Mouse (Mus musculus) kidney, embryonic 14.5 days (tissue): ENCODE results near the gene Kcnma1. TPM values are rescaled to one million over a fixed set of nuclear protein-coding genes. Genes with fewer than 3 reads are reported as not detected.
A peak's percentile ranks its signal among the peaks of the same experiment; 100 is the strongest.

Source experiments
- ATAC-seq: fragments of 200-750 bp; cut with Nextera tagmentation; 2 replicates; pipeline ENCODE4 v1.8.0; 2017; ENCODE audit warnings: moderate number of reproducible peaks, mild to moderate bottlenecking, moderate TSS enrichment, moderate library complexity; ENCODE audit not compliant: low FRiP score, low TSS enrichment
- H3K27ac ChIP-seq: fragments of 300-500 bp; sonication (generic); 2 replicates; pipeline ENCODE4 v1.5.1; 2014; ENCODE audit warnings: low read depth, mild to moderate bottlenecking, low read length, moderate library complexity, mixed read lengths
- H3K27me3 ChIP-seq: fragments of 300-500 bp; sonication (generic); 2 replicates; pipeline ENCODE4 v1.6.1; 2014; ENCODE audit warnings: mild to moderate bottlenecking, low read length; ENCODE audit not compliant: control insufficient read depth, insufficient read depth
- H3K36me3 ChIP-seq: fragments of 300-500 bp; sonication (generic); 2 replicates; pipeline ENCODE4 v1.6.1; 2014; ENCODE audit warnings: low read length, mixed read lengths; ENCODE audit not compliant: control insufficient read depth, insufficient read depth
- H3K4me1 ChIP-seq: fragments of 300-500 bp; sonication (generic); 2 replicates; pipeline ENCODE4 v1.6.1; 2014; ENCODE audit warnings: low read length, mixed read lengths; ENCODE audit not compliant: control insufficient read depth, insufficient read depth
- H3K4me2 ChIP-seq: fragments of 300-500 bp; sonication (generic); replicated peaks from 2 replicates; pipeline ENCODE4 v1.6.1; 2014; ENCODE audit warnings: low read depth, mild to moderate bottlenecking, low read length
- H3K4me3 ChIP-seq: fragments of 300-500 bp; sonication (generic); 2 replicates; pipeline ENCODE4 v1.5.1; 2014; ENCODE audit warnings: mild to moderate bottlenecking, low read length
- H3K9ac ChIP-seq: fragments of 300-500 bp; sonication (generic); 2 replicates; pipeline ENCODE4 v1.6.1; 2014; ENCODE audit warnings: low read depth, mild to moderate bottlenecking, low read length, moderate library complexity
- H3K9me3 ChIP-seq: fragments of 300-500 bp; sonication (generic); 2 replicates; pipeline ENCODE4 v1.6.1; 2016; ENCODE audit warnings: low read length; ENCODE audit not compliant: control insufficient read depth
- WGBS: fragments of 180-500 bp; shearing (Covaris S2); extraction: QIAGEN DNeasy Blood & Tissue Kit; methylation state at CpG from one replicate; pipeline ENCODE4 v1.1.7; 2014; 5-methylcytosine and 5-hydroxymethylcytosine counted together
- polyA plus RNA-seq: library from polyadenylated mRNA; unstranded; fragments of >200 nt; fragmentation: Nextera tagmentation; extraction: Ambion mirVana; gene quantifications from 2 replicates; pipeline ENCODE4 v1.2.1, GENCODE M21; 2014

The Kcnma1 gene
- polyA plus RNA-seq, 1 experiment from 2014 or later, result 1.5 TPM

- no peak for ATAC-seq
- 81% methylated on average over 3 of the region's 3 CpGs for WGBS
These were observed 295.0 kb downstream of the Kcnma1 start for GRCm38 (mm10) chr14:23719246-23719645.

GRCm38 (mm10) chr14:23718667-23719066 is 295.6 kb downstream of the Kcnma1 start:
- Histone ChIP-seq H3K4me3 (no peak overlapping the region), H3K4me1 (no peaks in the 10 kb centered on the region), H3K9ac (no peak overlapping the region), H3K9me3 (no peaks in the 10 kb centered on the region), H3K36me3 (no peaks in the 10 kb centered on the region), H3K27ac (no peak overlapping the region), H3K4me2 (no peak overlapping the region), H3K27me3 (no peaks in the 10 kb centered on the region)
- ATAC-seq, result no peak
- WGBS, result 84% methylated on average over 6 of the region's 6 CpGs

More at GRCm38 (mm10) chr14:23719246-23719645, 295.0 kb downstream of the Kcnma1 start:
- Histone ChIP-seq H3K4me2 (no peak overlapping the region), H3K9me3 (no peaks in the 10 kb centered on the region), H3K4me1 (no peaks in the 10 kb centered on the region), H3K27ac (no peak overlapping the region), H3K9ac (no peak overlapping the region), H3K27me3 (no peaks in the 10 kb centered on the region), H3K4me3 (no peak overlapping the region), H3K36me3 (no peaks in the 10 kb centered on the region)

- Histone ChIP-seq H3K9me3 (no peaks in the 10 kb centered on the region), H3K4me2 (no peak overlapping the region), H3K4me1 (no peaks in the 10 kb centered on the region), H3K4me3 (no peak overlapping the region), H3K36me3 (no peaks in the 10 kb centered on the region), H3K27me3 (no peaks in the 10 kb centered on the region), H3K27ac (no peak overlapping the region), H3K9ac (no peak overlapping the region)
- ATAC-seq, result peak; percentile 87
- WGBS, result 69% methylated on average over 7 of the region's 7 CpGs
These were observed 299.7 kb downstream of the Kcnma1 start for GRCm38 (mm10) chr14:23714396-23715131.

DNA sequence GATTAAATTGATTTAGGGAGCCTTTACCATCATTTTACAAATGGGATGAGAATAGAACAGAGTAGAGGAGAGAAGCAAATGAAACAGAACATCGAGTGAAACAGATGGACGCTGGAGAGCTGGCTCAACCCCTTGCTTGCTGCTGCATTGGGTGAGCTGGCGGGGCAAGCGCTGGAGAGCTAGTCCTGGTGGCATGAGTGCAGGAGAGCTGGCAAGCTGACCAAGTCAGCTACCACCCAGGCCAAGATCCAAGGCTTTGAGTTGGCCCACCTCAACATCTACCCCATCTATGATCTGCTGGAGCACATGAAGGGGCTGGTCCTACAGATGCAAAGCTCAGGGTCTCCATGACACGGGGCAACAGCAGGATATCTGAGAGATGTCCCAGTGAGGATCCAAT is 301.4 kb downstream of the Kcnma1 start:
- WGBS, result 90% methylated on average over 5 of the region's 5 CpGs

GRCm38 (mm10) chr14:23710954-23711353 is 303.3 kb downstream of the Kcnma1 start:
- Histone ChIP-seq H3K4me1 (no peaks in the 10 kb centered on the region), H3K9ac (no peak overlapping the region), H3K4me3 (no peak overlapping the region), H3K27me3 (no peaks in the 10 kb centered on the region), H3K27ac (no peak overlapping the region), H3K4me2 (no peak overlapping the region), H3K36me3 (no peaks in the 10 kb centered on the region), H3K9me3 (no peaks in the 10 kb centered on the region)
- no peak for ATAC-seq
- 78% methylated on average over 7 of the region's 7 CpGs for WGBS

More for the DNA sequence above, 301.4 kb downstream of the Kcnma1 start:
- no peak overlapping the region for H3K9ac ChIP-seq
- no peak for ATAC-seq
- no peaks in the 10 kb centered on the region for H3K9me3 ChIP-seq
- H3K27me3 ChIP-seq, result no peaks in the 10 kb centered on the region
- no peak overlapping the region for H3K4me3 ChIP-seq
- no peaks in the 10 kb centered on the region for H3K36me3 ChIP-seq
- no peak overlapping the region for H3K27ac ChIP-seq
- no peaks in the 10 kb centered on the region for H3K4me1 ChIP-seq
- H3K4me2 ChIP-seq, result no peak overlapping the region

GRCm38 (mm10) chr14:23706837-23707236 is 307.5 kb downstream of the Kcnma1 start:
- no peaks in the 10 kb centered on the region for H3K9me3 ChIP-seq
- no peak overlapping the region for H3K9ac ChIP-seq
- no peaks in the 10 kb centered on the region for H3K4me1 ChIP-seq
- WGBS, result 51% methylated on average over 10 of the region's 10 CpGs
- no peaks in the 10 kb centered on the region for H3K36me3 ChIP-seq
- H3K27ac ChIP-seq, result no peak overlapping the region
- ATAC-seq, result no peak
- H3K4me2 ChIP-seq, result no peak overlapping the region
- H3K27me3 ChIP-seq, result no peaks in the 10 kb centered on the region
- no peak overlapping the region for H3K4me3 ChIP-seq

GRCm38 (mm10) chr14:23705647-23706046 is 308.6 kb downstream of the Kcnma1 start:
- H3K27ac ChIP-seq, result no peak overlapping the region
- no peak overlapping the region for H3K9ac ChIP-seq
- no peaks in the 10 kb centered on the region for H3K9me3 ChIP-seq
- H3K4me2 ChIP-seq, result no peak overlapping the region
- no peaks in the 10 kb centered on the region for H3K4me1 ChIP-seq
- WGBS, result 63% methylated on average over 3 of the region's 3 CpGs
- no peaks in the 10 kb centered on the region for H3K27me3 ChIP-seq
- no peak for ATAC-seq
- H3K4me3 ChIP-seq, result no peak overlapping the region
- H3K36me3 ChIP-seq, result no peaks in the 10 kb centered on the region

DNA sequence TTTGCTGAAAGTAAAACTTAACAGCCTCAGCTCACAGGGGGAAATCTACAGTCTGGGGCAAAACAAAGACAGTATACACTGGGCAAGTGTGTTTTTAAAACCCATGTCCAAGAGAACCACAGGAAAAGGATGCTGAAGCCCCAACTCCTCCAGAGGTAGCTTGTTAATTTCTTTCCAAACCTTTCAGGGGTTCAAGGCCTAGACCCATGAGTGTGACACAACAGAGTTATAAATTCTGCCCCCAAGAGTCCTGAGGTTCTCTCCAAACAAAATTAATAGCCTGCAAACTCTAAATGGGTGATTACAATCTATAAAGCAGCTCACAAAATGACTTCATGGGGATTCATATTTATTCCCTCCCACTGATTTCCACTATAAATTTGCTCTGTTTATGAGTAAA is 310.0 kb downstream of the Kcnma1 start:
- Histone ChIP-seq H3K4me2 (no peak overlapping the region), H3K27ac (no peak overlapping the region), H3K27me3 (no peaks in the 10 kb centered on the region), H3K4me3 (no peak overlapping the region), H3K9ac (no peak overlapping the region), H3K9me3 (no peaks in the 10 kb centered on the region), H3K4me1 (no peaks in the 10 kb centered on the region), H3K36me3 (no peaks in the 10 kb centered on the region)
- ATAC-seq, result no peak

DNA sequence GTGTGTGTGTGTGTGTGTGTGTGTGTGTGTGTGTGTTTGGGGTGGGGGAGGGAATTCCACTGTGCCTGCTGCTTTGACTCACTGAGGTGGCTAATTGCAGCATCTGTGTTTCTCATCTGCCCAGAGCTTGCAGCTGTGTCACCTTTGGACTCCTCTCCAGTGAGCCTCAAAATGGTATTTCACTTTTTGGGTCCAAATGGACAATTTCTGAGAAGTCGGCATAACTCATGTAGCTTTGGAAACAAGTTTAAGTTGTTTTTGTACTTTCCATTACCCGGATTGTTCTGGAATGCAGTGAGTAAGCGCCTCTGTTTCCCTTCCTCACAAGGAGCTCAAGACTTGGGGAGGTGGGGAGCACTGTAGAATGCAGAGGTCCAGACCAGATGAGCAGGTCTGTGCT is 317.9 kb downstream of the Kcnma1 start:
- H3K9me3 ChIP-seq, result no peaks in the 10 kb centered on the region
- WGBS, result 73% methylated on average over 3 of the region's 3 CpGs
- no peak for ATAC-seq
- no peaks in the 10 kb centered on the region for H3K4me1 ChIP-seq
- no peaks in the 10 kb centered on the region for H3K36me3 ChIP-seq
- H3K27ac ChIP-seq, result no peak overlapping the region
- no peaks in the 10 kb centered on the region for H3K27me3 ChIP-seq
- no peak overlapping the region for H3K4me2 ChIP-seq
- H3K9ac ChIP-seq, result no peak overlapping the region
- H3K4me3 ChIP-seq, result no peak overlapping the region
